Mouse (Mus musculus): ENCODE measurements around the gene Cntnap2. TPM values are rescaled to one million over a fixed set of nuclear protein-coding genes. Genes with fewer than 3 reads are reported as not detected.

Gene Cntnap2
- polyA plus RNA-seq, 3 experiments from 2014 or later, result not detected

DNA sequence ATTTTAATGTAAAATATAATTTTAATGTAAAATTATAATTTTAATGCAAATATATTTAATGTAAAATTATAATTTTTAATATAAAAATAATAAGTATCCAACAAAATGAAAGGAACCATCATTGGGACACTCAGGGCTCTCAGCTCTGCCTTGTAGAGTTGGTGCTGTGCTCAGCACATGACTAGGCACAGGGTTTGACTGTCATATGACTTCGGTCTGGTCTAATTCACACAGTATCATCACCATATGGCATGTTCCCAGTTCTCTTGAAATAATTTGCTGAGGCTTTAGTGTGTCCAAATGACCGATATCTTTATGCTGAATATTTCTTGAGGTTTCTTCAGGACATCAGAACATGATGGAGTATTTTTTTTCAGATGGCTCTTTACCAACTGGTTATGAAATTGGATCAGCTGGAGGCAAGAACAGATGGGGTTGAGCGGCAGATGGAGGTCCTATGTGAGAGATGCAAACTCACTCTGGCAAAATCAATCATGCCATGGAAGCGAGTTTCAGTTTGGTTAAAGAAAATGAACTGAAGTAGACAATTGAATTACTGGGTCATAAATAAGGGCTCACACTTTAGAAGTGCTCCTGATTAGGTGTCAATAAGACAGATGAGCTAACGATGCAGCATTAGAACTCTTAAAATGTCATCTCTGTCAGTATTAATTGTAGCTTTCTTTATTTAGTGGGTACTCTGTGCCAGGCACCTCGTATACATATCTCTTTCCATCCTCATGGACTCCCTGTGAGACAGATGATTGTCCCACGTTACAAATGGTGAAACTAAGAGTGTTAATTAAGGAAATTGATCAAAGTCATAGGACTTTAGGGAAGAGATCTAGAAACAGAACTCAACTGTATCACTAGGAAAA, 1645.4 kb downstream of the Cntnap2 start:
- ATAC-seq, result no peak

DNA sequence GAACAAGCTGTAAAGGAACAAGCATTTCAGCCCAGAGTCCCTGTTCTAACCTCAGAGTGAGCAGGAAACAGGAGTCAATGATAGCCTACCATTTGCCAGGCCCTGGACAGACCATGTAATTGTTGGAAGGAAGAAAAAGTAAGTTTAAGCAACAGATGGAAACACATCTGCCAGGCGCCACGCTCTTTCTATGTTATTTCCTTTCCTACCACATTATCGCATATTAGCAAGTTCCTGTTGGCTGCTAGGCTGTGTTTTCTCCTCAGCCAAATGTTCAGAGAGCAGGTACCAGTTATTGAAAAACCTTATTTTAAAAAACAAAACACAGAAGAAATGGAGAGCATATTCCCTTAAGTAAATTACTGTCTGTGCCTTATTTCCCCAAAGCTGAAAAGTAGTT, 1646.8 kb downstream of the Cntnap2 start:
- ATAC-seq, result no peak

DNA sequence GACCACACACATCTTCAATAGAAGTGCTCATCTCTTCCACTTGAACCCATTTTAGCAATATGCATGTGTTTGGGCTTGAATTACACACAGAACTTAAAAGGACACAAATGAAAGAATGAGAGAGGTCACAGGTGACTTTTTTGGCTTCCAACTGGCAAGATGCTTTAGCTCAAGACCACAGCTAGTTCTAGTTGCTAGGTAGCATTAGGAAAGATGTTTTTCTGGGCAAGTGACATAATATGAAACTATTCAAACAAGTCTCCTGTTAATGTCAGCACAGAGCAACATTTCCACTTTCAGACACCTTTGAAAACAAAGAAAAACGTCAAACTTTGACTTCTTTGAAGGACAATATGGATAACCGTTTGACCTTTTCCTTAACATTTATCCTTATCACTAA, 1657.4 kb downstream of the Cntnap2 start:
- no peak for ATAC-seq

DNA sequence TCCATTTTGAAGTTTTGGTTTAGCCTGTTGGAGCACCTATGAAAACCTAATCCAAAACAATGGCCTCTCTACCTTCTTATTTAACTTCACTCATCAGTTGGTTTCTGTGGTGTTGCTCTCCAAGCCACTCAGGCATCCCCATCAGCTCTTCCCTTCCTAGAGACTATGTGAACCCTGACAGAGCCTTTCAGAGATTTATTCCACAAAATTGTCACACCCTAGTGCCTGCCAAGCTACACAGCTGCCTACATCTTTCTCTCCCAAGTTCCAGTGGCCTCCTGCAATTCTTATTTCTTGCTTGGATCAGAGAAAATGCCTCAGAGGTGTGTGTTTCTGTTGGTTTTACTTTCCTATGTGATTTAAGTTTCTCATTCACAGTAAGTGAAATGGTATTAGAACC, 1674.6 kb downstream of the Cntnap2 start:
- ATAC-seq, result no peak

DNA sequence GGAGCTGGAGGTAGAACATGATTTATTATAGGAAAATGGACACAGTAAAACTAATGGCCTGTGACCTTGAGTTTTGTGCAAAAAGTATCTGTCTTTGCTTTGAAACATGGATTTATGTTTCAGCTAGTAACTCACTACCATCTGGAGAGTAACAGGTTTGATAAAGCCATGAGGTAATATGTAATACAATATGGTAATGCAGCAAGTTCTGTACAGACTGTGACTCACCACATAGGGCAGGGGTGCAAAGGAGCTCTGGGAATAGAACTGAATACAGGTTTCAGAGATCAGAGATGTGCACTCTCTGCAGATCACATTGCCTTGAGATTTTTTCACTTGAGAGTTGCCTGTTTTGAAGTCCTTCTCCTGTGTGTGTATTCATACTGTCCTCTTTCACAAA, 1689.3 kb downstream of the Cntnap2 start:
- no peak for ATAC-seq

DNA sequence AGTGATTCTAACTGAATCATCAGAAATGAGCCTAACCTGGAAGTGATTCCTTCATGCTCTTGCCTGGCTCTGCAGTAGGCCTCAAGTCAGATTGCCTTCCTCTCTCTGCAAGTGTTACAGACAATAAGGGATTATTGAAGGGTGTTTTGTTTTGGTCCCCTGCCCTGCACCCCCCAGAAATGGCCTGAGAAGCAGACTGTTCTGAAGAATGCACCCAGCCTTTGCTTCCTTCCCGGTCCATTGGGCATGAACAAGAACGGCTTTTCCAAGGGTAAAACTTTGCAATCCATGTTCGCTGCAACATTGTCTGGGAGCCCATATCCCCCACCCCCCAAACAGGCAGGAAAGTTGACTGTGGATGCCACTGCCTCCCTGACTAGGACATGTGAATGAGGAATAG, 1704.3 kb downstream of the Cntnap2 start:
- ATAC-seq, result no peak

DNA sequence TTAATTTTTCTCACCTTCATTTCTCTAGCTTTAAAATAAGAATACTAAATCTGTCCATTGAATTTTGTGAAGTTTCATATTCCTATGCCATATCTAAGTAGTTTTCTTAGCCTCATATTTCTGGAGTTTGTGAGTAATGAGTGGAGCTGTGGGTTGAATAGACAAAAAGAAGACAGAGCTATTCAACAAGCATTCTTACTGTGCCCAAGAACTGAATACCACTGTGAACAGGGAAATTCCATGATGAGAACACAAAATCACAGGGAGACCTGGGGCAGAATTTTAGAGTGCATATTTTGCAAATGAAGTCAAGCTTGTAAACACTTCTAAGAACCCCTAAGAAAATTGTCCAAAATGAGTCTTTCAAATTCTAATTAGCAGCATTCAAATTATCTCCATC, 1715.4 kb downstream of the Cntnap2 start:
- no peak for ATAC-seq

DNA sequence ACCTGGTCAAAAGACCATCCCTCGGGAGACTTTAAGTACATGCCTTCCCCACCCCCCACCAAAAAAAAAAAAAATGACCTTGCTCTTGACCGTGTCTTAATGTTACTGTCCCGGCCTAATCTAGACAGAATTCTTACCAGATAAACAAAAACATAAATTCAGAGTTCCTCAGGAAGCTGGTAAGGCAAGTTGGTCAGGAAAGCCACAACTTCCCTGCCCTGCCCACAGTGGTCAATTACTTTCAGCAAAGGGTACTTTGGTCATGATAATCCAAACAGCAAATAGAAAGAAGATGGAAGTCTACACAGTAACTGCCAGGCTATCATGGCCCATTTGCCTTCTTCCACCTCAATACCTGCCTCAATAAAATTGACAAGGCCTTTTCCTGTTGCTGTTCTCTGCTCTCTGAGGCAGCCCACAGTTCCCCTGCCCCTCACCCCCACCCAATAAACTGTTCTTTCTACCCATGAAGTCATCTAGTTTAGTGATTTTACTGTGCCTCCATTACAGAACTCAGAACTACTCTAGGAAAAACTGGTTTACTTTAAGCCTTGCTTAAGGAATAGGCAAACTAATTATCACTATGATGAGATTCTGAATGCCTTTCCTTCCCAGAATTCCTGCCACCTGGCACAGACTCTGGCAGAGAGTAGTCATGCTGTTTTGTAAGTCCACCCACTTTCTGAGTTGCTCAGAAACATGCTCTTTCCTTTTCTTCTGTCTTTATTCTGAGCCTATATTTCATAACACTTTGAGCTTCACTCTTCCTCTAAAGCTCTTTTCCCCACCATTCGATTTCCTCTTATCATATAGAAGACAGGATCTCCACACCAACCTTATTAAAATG, 1743.3 kb downstream of the Cntnap2 start:
- no peak for ATAC-seq

DNA sequence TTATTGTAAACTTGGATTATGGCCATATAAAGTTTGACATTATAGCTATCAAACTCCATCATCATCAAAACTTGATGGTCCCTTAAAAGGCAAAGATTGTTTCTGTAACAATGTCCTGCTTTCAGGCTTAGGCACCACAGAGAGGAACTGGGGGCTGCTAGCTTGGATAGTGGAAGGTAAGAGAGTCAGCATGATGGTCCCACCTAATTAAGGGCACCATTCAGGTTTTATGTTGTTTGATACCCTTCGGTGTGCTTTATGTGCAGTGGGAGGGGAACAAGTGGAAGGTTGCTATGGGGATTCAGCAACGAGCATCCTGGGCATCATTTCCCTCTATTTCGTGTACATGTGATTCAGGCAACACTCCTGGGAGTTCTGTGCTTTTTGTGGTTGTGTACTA, 1797.5 kb downstream of the Cntnap2 start:
- no peak for ATAC-seq

DNA sequence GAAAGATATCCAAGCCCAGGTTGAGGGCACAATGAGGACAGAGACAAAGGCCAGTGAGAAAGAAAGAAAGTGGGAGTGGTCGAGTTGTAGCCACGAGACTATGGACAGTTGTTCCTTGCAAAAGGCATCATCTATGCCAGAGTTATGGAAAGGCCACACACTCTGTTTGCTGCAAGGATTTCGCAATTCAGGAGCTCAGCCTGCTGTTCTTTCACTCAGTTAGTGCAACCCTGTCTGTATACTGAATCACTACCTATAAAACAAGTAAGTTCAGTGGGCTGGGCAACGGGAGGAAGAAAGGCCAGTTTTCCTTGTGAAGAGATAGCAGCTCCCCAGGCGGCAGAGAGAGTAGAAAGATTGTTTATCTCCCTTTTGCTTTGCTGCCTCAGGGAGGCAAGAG, 1801.9 kb downstream of the Cntnap2 start:
- ATAC-seq, result no peak

DNA sequence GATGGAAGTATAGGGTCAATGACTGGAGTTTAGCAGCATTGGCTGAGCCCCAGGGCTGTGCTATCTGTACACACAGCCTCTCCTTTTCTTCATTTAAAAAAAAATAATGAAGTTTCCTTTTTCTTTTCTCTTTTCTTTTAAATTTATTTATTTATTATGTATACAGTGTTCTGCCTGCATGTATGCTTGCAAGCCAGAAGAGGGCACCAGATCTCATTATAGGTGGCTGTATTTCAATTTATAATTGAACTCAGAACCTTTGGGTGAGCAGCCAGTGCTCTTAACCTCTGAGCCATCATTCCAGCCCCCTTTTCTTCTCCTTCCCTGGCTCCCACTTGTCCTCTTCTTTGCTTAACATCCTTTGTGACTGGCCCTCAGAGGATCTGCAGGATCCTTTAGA, 1807.2 kb downstream of the Cntnap2 start:
- ATAC-seq, result no peak

DNA sequence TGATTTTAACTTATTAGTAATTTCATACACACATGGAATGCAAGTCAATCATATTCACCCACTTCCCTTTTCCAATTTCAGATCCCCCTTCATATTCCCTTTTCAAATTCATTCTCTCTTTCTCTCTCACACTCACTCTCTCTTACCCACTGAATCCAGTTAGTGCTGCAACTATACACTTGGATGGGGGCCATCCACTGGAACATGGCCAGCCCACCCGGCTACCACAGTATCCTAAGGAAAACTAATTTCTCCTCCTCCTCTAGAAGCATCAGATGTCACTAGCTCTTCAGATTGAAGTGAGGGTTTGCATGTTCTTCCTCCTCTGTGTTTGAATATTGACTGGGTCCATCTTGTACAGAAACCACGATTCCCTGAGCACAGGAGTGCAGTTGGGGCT, 1827.1 kb downstream of the Cntnap2 start:
- ATAC-seq, result no peak

DNA sequence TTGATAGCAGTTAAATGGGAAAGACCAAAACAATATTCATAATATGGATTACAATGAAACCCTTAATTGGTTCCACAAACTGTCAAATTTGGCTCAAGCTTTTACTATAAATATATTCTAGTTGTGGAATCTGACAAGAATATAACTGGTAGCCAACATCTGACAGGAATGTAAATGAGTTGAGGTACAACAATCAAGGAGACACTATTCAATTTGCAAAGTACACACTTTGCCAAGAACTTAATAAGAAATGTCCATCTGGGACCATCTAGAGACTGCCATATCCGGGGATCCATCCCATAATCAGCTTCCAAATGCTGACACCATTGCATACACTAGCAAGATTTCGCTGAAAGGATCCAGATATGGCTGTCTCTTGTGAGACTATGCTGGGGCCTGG, 1850.0 kb downstream of the Cntnap2 start:
- ATAC-seq, result no peak

DNA sequence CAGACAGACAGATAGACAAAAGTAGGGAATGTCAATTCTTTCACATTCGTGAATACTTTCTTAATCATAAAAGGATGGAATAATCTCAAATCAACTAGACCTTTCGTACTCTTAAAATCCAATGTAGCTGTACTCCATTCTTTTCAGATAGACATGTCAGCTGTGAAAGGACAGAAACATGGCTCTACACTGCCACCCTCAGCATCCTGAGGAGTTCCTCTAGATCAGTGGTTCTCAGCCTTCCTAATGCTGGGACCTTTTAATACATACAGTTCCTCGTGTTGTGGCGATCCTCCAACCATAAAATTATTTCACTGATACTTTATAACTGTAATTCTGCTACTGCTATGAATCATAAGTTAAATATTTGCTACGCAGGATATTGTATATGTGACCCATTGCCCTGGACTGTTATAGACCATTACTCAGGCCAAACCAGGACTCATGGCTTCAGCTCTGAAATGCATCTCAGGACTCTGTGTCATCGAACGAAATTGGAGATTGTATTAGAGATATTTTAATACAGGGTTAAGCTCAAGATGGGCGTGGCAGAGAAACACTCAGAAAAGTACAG, 1859.6 kb downstream of the Cntnap2 start:
- ATAC-seq, result no peak

DNA sequence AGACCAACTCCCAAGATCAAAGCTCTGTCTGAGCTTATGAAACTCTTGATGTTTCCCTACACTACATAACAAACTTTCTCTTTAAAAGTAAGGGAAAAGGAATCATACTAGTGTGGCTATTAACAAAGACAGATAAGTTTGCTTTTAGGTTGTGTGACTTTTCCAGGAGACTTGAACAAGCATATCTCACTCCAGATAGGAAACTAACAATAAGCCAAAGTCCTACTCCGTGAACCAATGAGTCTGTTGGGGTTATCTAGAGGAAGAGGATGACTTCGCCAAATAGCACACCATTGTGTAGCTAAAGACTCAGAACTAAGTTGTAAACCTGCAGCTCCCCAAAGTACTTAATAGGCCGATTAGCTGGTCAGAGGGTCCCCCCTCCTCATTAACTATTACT, 1860.8 kb downstream of the Cntnap2 start:
- no peak for ATAC-seq

DNA sequence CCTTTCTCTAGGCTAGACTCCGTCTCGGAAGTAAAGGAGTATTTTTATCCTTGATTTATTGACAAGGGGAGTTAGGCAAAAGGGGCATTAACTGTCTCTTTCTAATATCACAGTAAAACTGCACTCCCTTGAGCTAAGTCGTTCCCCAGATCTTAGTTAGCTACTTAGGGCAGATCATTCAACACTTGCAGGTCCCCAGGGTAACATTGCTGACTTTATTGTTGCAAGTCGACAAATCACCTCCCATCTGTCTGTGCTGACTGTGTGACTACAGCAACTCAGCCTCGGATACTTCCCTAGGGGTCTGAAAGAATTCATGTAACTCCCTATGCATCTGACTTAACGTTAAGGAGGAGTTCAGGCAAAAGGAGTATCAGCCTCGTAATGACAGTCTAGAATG, 1865.6 kb downstream of the Cntnap2 start:
- no peak for ATAC-seq

DNA sequence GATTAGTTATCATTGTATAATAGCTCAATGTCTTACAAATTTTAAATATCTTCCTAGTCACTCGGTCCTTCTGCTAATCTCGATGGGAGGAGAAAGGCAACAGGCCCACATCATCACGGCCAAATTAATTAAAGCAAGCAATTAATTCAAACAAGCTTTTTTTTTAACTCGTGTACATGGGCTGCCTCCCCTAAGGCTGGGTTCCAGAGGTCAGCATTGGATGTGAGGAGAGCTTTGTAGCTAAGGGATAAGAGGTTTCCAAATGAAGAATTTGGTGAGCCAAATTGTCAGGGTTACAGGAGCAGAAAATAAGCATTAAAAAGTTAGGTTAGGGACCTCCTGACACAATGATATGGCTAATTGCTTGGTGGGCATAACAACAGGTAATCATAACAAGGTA, 1886.5 kb downstream of the Cntnap2 start:
- ATAC-seq, result no peak

DNA sequence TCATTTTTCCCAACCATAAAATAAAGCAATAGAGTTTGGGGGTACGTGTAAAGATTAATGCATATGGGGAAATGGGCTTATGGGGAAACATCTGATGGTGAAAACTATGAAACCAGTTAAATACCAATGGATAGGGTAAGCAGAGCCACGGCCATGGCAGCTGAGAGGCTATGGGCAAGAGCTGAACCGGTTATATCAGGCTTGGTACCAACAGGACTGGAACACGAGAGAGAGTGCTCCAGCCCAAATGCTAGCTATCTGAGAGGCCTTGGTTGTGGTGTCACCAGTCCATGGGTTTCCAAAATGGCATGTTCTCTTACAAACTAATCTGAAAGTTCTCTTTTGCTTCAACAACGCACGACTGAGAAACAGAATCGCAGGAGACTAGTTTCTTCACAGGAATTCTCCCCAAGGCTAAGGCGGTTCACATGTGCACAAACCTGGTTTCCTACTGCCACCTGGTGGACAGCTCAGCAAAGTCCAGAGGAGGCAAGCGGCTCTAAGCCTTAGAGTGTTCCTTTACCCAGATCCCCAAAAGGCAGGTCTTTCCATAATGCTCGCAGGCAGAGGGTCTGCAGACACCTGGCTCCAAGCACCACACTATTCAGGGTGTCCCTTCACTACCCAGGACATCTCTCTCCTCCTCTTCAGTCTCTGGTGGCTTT, 1902.0 kb downstream of the Cntnap2 start:
- ATAC-seq, result no peak

DNA sequence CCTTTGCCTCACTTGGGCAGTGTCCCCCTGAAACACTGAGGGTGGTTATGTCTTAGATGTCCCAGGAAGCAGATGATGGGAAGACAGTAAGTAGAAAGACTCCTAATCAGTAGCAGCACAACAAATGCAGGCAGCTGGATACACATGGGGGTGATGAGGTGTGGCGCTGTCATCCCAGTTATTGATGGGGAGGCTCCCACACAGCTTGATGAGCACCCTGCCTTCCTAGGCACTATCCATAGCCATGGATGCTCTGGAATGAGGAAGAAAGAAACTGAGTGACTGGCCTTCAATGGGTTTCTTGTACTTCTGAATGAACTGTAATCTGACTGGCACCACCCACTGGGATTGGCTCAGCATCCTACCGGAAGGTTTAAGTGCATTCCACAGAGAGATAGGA, 1904.1 kb downstream of the Cntnap2 start:
- no peak for ATAC-seq

DNA sequence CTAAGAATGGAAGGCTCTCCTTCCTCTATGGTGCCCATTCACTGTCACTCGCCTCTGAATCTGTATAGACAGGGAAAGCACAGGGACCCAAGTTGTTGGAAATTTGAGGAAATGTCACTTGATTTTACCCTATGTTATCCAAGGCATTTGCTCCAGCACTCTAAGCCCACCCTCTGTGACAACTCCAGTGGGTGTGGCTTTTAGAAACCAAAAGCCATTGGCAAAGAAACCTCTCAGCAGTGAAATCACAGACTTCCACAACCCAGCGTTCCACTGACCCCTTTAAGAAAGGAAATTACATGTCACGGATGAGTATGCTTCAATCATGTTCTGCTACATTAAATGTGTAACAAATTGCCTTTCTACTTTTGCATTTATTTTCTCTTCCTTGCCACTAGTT, 1904.5 kb downstream of the Cntnap2 start:
- ATAC-seq, result no peak

DNA sequence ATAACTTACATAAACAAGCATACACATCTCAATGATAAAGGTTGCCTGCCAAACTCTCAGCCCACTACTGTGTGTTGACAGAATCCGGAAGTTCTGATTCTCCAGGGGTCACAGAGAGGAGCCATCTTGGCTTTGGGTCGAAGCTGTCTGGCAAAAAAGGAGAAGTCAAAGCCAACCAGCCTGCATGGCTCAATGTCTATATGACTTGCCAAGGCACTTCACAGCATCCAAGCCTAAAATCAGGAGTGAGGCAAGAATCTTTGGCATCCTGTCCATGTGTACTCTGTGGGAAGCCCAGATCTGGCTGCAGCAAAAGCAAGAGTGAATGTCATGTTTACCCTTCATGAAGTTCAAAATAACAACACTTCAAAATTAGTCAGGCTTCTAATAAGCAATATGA, 1913.5 kb downstream of the Cntnap2 start:
- ATAC-seq, result no peak

DNA sequence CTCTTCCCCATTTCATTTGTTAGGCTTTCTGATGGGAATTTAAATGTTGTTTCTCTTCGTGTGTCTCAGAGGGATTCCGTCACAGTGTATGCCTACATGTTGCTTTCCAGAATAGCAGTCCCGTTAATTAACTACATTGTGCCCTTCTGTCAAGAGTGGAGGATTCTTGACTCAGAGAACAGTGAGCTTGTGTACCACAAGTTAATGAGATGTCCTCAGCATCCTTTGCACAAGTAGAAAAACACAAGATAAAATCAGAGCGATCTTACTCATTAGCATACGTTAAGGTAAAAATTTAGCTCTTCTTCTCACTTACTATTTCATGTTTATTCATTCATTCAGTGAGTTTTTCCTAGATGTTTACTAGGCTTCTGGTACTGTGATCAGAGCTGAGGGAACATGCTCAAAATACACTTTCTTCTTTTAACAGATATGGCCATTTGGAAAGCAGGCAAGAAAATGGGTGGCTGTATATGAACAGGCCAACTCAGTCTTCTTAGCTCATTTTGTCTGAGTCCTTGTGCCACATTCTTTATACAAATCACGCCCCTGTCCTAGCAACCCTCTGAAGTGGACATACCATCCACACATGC, 1936.9 kb downstream of the Cntnap2 start:
- no peak for ATAC-seq

DNA sequence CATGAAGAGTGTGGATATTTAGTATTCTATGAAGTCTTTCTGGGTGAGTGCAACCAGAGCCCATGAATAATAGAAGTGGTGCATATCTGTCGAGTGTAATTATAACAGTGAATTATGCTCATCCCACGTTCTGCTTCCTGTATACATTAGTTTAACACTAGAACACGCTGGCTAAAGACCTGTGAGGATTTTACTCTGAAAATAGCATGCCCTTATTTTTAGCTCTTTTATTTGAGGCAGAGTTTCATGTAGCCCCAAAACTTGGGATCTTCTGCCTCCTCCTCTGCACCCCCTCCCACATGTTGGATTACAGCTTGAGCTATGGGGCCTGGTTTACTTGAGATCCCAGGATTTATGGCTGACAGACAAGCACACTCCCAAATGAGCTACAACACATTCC, 1945.3 kb downstream of the Cntnap2 start:
- no peak for ATAC-seq
